Mouse (Mus musculus) neural tube, embryonic 10.5 days (tissue): ENCODE data around the gene Mecom.

Experiments used
- DNase-seq: peaks from one replicate; pipeline ENCODE4 v3.0.0-alpha.2; 2017; ENCODE audit warnings: low spot score; ENCODE audit errors: extremely low spot score

Mecom gene

GRCm38 (mm10) chr3:29980531-29980930 is 567.3 kb downstream of the Mecom start:
- DNase-seq: no peak

- no peak for DNase-seq
Observed at GRCm38 (mm10) chr3:29976580-29976979, 571.2 kb downstream of the Mecom start.

- no peak for DNase-seq
Observed at GRCm38 (mm10) chr3:29968433-29968949, 579.3 kb downstream of the Mecom start.

GRCm38 (mm10) chr3:29963953-29964352 is 583.9 kb downstream of the Mecom start:
- DNase-seq: no peak

- DNase-seq: no peak
Observed at GRCm38 (mm10) chr3:29963447-29963846, 584.4 kb downstream of the Mecom start.

- DNase-seq: no peak
Observed at GRCm38 (mm10) chr3:29959051-29959450, 588.8 kb downstream of the Mecom start.

GRCm38 (mm10) chr3:29957365-29958236 is 590.2 kb downstream of the Mecom start:
- DNase-seq: no peak

- no peak for DNase-seq
Observed at GRCm38 (mm10) chr3:29953269-29953668, 594.5 kb downstream of the Mecom start.

- no peak for DNase-seq
Observed at GRCm38 (mm10) chr3:29950853-29951252, 597.0 kb downstream of the Mecom start.

GRCm38 (mm10) chr3:29903596-29904308 is 644.1 kb downstream of the Mecom start:
- no peak for DNase-seq
